Mouse (Mus musculus) stomach, embryonic 15.5 days (tissue): ENCODE measurements around the gene Usf1. TPM values are rescaled to one million over a fixed set of nuclear protein-coding genes. Genes with fewer than 3 reads are reported as not detected.

Experiments used
- ATAC-seq: fragments of 200-750 bp; cut with Nextera tagmentation; 2 replicates; pipeline ENCODE4 v1.8.0; 2017; ENCODE audit warnings: low read depth, moderate number of reproducible peaks, moderate TSS enrichment; ENCODE audit not compliant: insufficient read depth, low FRiP score
- H3K27ac ChIP-seq: fragments of 300-500 bp; sonication (generic); 2 replicates; pipeline ENCODE4 v1.5.1; 2015; ENCODE audit warnings: mild to moderate bottlenecking, inconsistent platforms
- H3K27me3 ChIP-seq: fragments of 300-500 bp; sonication (generic); replicated peaks from 2 replicates; pipeline ENCODE4 v1.6.1; 2015; ENCODE audit warnings: inconsistent platforms
- H3K36me3 ChIP-seq: fragments of 300-500 bp; sonication (generic); 2 replicates; pipeline ENCODE4 v1.6.1; 2015; ENCODE audit warnings: inconsistent platforms
- H3K4me1 ChIP-seq: fragments of 300-500 bp; sonication (generic); 2 replicates; pipeline ENCODE4 v1.6.1; 2015; ENCODE audit warnings: inconsistent platforms
- H3K4me2 ChIP-seq: fragments of 300-500 bp; sonication (generic); 2 replicates; pipeline ENCODE4 v1.6.1; 2015; ENCODE audit warnings: mild to moderate bottlenecking, inconsistent platforms
- H3K4me3 ChIP-seq: fragments of 300-500 bp; sonication (generic); replicated peaks from 2 replicates; pipeline ENCODE4 v1.5.1; 2015; ENCODE audit warnings: inconsistent platforms
- H3K9ac ChIP-seq: fragments of 300-500 bp; sonication (generic); 2 replicates; pipeline ENCODE4 v1.6.1; 2015; ENCODE audit warnings: inconsistent platforms
- H3K9me3 ChIP-seq: fragments of 300-500 bp; sonication (generic); 2 replicates; pipeline ENCODE4 v1.6.1; 2016; ENCODE audit warnings: inconsistent platforms
- WGBS: fragments of 180-500 bp; shearing (Covaris S2); methylation state at CpG from one replicate; pipeline ENCODE4 v1.1.7; 2015; 5-methylcytosine and 5-hydroxymethylcytosine counted together
- polyA plus RNA-seq: library from polyadenylated mRNA; unstranded; fragments of >200 nt; fragmentation: Nextera tagmentation; extraction: Ambion mirVana; gene quantifications from 2 replicates; pipeline ENCODE4 v1.2.1, GENCODE M21; 2015

Usf1 gene
- polyA plus RNA-seq, 1 experiment from 2014 or later, result 63.3 TPM

DNA sequence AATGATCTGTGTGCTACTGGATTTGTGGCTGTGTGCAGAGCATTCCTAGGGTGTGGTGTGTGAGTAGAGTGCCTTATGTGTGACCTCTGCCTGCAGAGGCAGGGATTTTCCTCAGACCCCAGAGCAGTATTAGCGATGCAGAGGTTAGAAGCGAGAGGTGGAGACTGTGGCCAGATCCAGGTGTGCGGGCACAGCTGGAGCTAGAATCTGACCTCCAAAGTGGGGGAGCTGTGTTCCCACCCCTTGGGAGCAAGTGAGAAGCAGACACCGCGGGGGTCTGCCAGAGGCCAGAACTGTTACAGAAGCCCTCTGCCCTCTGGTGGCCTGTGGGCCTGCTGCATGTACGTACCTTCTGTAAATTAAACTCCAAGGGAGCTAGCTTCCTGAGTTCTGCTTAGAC, 24.0 kb upstream of the Usf1 start:
- Histone ChIP-seq H3K4me2 (no peak overlapping the region), H3K4me3 (no peak overlapping the region), H3K9ac (no peak overlapping the region), H3K27me3 (no peaks in the 10 kb centered on the region), H3K27ac (no peak overlapping the region), H3K36me3 (no peaks in the 10 kb centered on the region), H3K9me3 (no peaks in the 10 kb centered on the region), H3K4me1 (peaks cover 4% of the 10 kb centered on the region; the same call in 1 of the 2 replicates)
- 28% methylated on average over 6 of the region's 6 CpGs for WGBS
- ATAC-seq, result no peak

DNA sequence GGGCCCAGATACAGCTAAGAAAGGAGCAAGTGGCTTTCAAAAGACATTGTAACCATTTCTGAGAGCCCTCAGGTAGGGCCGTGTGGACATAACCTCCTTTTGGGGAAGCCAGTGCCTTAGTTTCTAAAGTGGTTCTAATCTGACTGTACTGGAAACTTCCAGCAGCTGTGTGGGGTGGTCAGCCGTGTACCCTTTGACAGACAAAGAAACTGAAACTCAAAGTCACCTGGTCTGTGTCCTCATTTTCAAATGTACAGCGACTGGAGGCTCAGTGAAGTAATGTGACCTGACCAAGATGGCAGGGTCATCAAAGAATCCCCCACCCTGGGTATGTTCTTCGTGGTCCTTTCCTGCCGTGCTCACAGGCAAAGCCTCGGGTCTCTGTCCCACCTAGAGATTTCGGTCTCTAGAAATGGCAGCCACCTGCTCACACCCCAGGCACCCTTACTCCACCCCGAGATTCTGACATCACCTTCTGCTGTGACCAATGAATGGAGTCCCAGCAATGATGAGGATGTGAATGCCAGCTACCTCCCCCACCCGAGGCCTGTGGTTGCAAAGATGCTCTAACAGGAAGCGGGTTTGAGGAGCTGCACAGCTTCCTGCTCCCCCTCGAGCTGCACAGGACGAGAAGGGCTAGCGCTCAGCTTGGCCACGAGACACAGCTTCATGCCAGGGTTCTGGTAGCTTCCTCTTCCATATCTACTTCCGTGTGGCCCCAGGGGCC, 22.6 kb upstream of the Usf1 start, which contains the start of gene Arhgap30:
Gene Arhgap30 (plus strand): TSS at position 579 of the 727 bp plus-strand sequence.
- Histone ChIP-seq H3K27me3 (no peaks in the 10 kb centered on the region), H3K27ac (peak within 1 kb of the TSS; percentile 40; the same call in 1 of the 2 replicates), H3K36me3 (no peaks in the 10 kb centered on the region), H3K9ac (no peak within 1 kb of the TSS), H3K4me2 (no peak within 1 kb of the TSS), H3K9me3 (no peaks in the 10 kb centered on the region), H3K4me1 (0 out of 2 replicates have a peak, but pooled peaks cover 4% of the 10 kb centered on the region), H3K4me3 (peak within 1 kb of the TSS; percentile 13; the same call in 1 of the 2 replicates)
- 76% methylated on average over 15 of the region's 15 CpGs for WGBS
- peak; percentile 19; the same call in 1 of the 2 replicates for ATAC-seq

DNA sequence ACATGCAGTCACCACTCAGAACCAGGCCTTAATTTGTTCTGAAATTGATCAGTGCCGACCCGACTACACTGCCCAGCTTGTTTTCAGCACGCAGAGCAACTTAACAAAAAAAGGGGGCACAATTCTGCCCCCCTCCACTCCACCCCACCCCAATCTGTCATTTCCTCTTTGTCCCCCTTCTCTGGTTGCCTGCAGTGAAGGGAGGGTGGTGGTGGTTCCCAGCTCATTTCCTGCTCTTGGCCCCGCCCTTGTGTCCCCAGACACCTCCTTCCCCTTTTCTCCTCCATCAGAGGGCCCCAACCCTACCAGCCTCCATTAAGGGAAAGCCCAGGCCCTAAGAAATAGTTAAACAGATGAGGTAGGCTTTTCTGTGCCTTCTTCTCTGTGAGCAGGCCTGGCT, 21.0 kb upstream of the Usf1 start:
- Histone ChIP-seq H3K9ac (no peak overlapping the region), H3K4me1 (0 out of 2 replicates have a peak, but pooled peaks cover 4% of the 10 kb centered on the region), H3K9me3 (no peaks in the 10 kb centered on the region), H3K27me3 (no peaks in the 10 kb centered on the region), H3K4me2 (no peak overlapping the region), H3K36me3 (no peaks in the 10 kb centered on the region), H3K4me3 (no peak overlapping the region), H3K27ac (no peak overlapping the region; the same call in 1 of the 2 replicates)
- WGBS, result 58% methylated on average over 4 of the region's 4 CpGs
- 0 out of 2 replicates have a peak, but pooled peaks have one; percentile 14 for ATAC-seq

DNA sequence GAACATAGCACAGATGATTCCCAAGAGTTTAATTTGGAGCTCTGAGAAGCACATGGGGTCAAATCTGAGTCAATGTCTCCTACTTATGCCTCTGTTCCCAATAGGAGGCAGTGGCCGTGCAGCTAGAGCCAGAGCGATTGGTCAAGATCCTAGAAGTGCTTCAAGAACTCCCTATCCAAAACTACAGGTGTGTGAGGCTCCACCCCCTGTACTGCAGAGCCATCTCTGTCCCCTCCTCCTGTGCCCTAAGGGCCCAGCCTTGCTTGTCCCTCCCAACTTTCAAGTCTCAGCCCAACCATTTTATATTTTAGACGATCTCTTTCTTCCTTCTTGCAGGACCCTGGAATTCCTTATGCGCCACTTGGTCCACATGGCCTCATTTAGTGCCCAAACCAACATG, 9.3 kb upstream of the Usf1 start:
- Histone ChIP-seq H3K36me3 (no peaks in the 10 kb centered on the region), H3K9me3 (no peaks in the 10 kb centered on the region), H3K27me3 (no peaks in the 10 kb centered on the region), H3K4me3 (no peak overlapping the region), H3K4me2 (no peak overlapping the region), H3K9ac (no peak overlapping the region), H3K4me1 (no peaks in the 10 kb centered on the region), H3K27ac (no peak overlapping the region)
- WGBS, result 83% methylated on average over 4 of the region's 4 CpGs
- ATAC-seq, result no peak

DNA sequence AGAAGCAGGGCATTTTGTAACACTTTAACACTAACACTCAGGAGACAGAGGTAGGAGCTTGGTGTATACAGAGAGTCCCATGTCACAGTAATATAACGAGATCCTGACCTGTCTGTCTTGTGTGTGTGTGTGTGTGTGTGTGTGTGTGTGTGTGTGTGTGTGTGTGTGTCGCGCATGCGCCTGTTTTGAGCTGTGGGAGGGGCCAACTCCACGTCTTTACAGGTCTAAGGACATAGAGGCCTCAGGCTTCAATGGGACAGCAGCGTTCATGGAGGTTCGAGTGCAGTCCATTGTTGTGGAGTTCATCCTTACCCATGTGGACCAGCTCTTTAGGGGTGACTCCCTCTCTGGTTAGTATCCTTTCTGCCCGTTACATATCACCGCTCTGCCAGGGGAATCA, 8.1 kb upstream of the Usf1 start:
- Histone ChIP-seq H3K4me3 (no peak overlapping the region), H3K9me3 (no peaks in the 10 kb centered on the region), H3K9ac (no peak overlapping the region), H3K27ac (no peak overlapping the region), H3K4me1 (no peaks in the 10 kb centered on the region), H3K4me2 (no peak overlapping the region), H3K36me3 (no peaks in the 10 kb centered on the region), H3K27me3 (0 out of 2 replicates have a peak, but pooled peaks cover 5% of the 10 kb centered on the region)
- ATAC-seq, result no peak
- WGBS, result 81% methylated on average over 9 of the region's 9 CpGs

DNA sequence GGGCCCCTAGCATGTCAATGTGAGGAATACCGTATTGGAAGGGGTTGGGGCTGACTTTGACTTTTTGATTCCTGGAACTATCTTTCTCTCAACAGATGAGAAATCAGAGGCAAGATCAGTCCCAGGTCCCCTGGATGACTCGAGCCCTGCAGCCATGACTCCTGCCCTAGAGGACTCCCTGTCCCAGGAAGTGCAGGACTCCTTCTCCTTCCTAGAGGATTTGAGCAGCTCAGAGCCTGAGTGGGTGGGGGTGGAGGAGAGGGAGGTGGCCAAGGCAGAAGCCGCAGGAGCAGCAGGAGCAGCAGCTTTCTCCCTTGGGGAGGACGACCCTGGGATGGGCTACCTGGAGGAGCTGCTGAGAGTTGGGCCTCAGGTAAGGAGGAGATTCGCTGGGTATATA, 3.9 kb upstream of the Usf1 start:
- 0 out of 2 replicates have a peak, but pooled peaks cover 5% of the 10 kb centered on the region for H3K27me3 ChIP-seq
- WGBS, result 78% methylated on average over 5 of the region's 5 CpGs
- no peak overlapping the region for H3K4me3 ChIP-seq
- no peak overlapping the region for H3K27ac ChIP-seq
- H3K36me3 ChIP-seq, result no peaks in the 10 kb centered on the region
- ATAC-seq, result no peak
- H3K9me3 ChIP-seq, result no peaks in the 10 kb centered on the region
- H3K4me1 ChIP-seq, result no peaks in the 10 kb centered on the region
- H3K9ac ChIP-seq, result no peak overlapping the region
- no peak overlapping the region for H3K4me2 ChIP-seq

DNA sequence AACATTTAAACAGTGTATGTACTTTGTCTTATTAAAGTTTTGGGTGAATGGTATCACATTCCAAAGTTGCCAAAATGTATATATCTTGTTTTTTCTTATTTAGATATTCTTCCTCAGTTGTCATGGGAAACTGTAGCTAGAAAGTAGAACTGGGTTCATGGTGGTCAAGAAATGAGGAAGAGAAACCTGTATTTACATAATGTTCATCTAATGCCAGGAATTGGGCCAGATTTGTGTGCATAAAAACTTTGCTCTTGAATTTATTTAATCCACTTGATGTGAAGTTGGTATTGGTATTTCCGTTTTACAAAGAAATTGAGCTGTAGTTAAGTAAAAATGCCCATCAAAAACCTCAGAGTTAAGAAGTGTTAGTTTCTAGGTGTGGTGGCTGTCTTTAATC, 882 bp upstream of the Usf1 start:
- H3K4me2 ChIP-seq, result no peak overlapping the region
- no peak for ATAC-seq

DNA sequence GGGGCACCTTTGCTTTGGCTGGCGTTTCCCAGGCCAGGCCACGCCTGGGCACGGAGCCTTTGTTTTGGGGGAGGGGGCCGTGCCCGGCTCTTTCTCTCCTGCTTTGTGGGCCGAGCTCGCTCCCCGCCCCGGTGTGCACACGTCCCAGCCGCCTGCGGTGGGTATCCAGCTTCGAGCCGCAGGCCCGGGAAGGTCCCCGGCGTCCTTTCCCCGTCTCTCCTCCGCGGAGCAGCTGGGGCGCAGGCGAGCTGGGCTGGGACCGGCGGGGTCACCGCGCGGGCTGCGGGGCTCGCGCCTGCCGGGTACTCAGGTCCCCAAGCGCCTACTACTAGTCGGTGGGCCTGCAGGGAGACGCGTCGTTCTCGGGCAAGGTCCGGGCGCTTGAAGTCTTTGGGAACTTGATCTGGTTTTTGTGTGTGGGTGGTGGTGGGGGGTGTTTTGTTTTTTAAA, 404 bp downstream of the Usf1 start:
- peak overlapping the region; percentile 85 for H3K9ac ChIP-seq
- peaks cover 10% of the 10 kb centered on the region for H3K36me3 ChIP-seq
- H3K27ac ChIP-seq, result peak overlapping the region; percentile 94
- H3K4me2 ChIP-seq, result peak overlapping the region; percentile 55
- H3K27me3 ChIP-seq, result 0 out of 2 replicates have a peak, but pooled peaks cover 5% of the 10 kb centered on the region
- H3K4me3 ChIP-seq, result peak overlapping the region; percentile 97
- peak; percentile 61 for ATAC-seq
- peaks cover 10% of the 10 kb centered on the region; the same call in 1 of the 2 replicates for H3K4me1 ChIP-seq
- H3K9me3 ChIP-seq, result no peaks in the 10 kb centered on the region
- 0% methylated on average over 34 of the region's 39 CpGs for WGBS

More for the DNA sequence above, 882 bp upstream of the Usf1 start:
- Histone ChIP-seq H3K36me3 (0 out of 2 replicates have a peak, but pooled peaks cover 1% of the 10 kb centered on the region), H3K9me3 (no peaks in the 10 kb centered on the region), H3K4me1 (peaks cover 10% of the 10 kb centered on the region; the same call in 1 of the 2 replicates), H3K27me3 (0 out of 2 replicates have a peak, but pooled peaks cover 5% of the 10 kb centered on the region), H3K9ac (no peak overlapping the region), H3K4me3 (no peak overlapping the region), H3K27ac (no peak overlapping the region)
- 77% methylated on average over 1 of the region's 1 CpGs for WGBS

DNA sequence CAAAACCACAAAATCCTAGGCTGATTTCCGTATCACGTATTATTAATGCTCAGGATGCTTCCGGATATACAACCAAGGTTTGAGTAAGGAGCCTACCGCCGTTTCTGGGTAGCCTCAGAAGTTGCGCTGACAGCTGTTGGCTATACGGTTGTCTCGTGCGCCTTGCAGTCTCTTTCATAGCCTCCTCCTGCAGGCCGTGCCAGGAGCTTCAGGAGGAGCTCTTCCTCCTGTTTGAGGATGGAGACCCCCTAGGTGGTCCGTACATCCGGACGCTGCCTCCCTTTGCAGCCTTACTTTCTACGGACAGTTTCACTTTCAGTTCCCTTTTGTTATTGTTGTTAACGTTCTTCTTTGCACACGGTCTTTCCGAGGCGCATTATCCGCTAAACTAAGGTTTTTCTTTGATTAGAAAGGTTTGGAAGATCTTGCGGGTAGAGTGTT, 908 bp downstream of the Usf1 start:
- peak overlapping the region; percentile 94 for H3K27ac ChIP-seq
- 0 out of 2 replicates have a peak, but pooled peaks cover 5% of the 10 kb centered on the region for H3K27me3 ChIP-seq
- peak overlapping the region; percentile 55 for H3K4me2 ChIP-seq
- peaks cover 10% of the 10 kb centered on the region; the same call in 1 of the 2 replicates for H3K4me1 ChIP-seq
- peak overlapping the region; percentile 97 for H3K4me3 ChIP-seq
- no peak for ATAC-seq
- peak overlapping the region; percentile 85 for H3K9ac ChIP-seq
- H3K9me3 ChIP-seq, result no peaks in the 10 kb centered on the region
- peaks cover 15% of the 10 kb centered on the region for H3K36me3 ChIP-seq
- under 1% methylated on average over 20 of the region's 20 CpGs for WGBS

DNA sequence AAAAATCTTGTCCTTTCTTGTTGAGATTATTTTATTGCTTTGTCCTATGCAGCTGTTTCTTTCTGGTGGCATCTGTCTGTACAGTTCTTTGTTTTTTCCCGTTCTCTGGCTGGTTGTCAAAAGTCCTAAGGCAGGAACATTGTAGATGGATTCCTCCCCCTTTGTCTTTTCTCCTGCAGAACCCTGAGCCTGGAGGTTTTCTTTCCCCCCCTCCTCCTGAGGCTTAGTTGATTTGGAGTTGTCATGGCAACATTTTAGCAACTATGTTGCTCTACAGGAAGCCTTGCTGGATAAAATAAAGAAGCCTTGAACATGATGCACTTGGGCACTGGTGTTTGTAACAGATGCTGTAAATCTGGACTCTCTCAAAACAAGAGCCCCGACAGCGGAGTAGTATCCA, 1.3 kb downstream of the Usf1 start:
- Histone ChIP-seq H3K4me1 (peaks cover 10% of the 10 kb centered on the region; the same call in 1 of the 2 replicates), H3K27ac (peak overlapping the region; percentile 94), H3K4me2 (peak overlapping the region; percentile 55), H3K9me3 (no peaks in the 10 kb centered on the region), H3K4me3 (peak overlapping the region; percentile 97), H3K27me3 (0 out of 2 replicates have a peak, but pooled peaks cover 5% of the 10 kb centered on the region), H3K9ac (peak overlapping the region; percentile 85; the same call in 1 of the 2 replicates), H3K36me3 (peaks cover 20% of the 10 kb centered on the region)
- WGBS, result 34% methylated on average over 3 of the region's 3 CpGs
- ATAC-seq, result no peak

DNA sequence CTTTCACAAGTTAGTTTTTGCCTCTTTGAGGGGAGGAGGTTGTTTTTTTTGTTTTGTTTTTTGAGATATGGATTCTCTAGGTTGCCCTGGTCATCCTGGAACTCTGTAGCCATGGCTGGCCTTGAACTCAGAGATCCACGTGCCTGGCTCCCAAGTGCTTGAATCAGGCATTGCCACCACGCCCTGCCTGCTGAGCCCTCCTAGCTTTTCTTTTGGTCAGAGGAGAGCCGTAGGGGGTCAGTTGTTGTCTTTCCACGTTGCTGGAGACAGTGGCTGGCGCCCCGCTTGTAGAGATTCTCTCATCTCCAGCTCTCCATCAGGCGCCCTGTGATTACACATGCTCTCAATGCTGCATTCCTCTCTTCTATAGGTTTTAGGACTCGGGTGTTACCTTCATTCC, 2.5 kb downstream of the Usf1 start:
- 78% methylated on average over 8 of the region's 8 CpGs for WGBS
- Histone ChIP-seq H3K27me3 (no peaks in the 10 kb centered on the region), H3K36me3 (peaks cover 26% of the 10 kb centered on the region), H3K4me3 (no peak overlapping the region), H3K9me3 (no peaks in the 10 kb centered on the region), H3K27ac (no peak overlapping the region), H3K4me1 (peaks cover 10% of the 10 kb centered on the region; the same call in 1 of the 2 replicates), H3K4me2 (no peak overlapping the region), H3K9ac (no peak overlapping the region)
- ATAC-seq, result no peak

DNA sequence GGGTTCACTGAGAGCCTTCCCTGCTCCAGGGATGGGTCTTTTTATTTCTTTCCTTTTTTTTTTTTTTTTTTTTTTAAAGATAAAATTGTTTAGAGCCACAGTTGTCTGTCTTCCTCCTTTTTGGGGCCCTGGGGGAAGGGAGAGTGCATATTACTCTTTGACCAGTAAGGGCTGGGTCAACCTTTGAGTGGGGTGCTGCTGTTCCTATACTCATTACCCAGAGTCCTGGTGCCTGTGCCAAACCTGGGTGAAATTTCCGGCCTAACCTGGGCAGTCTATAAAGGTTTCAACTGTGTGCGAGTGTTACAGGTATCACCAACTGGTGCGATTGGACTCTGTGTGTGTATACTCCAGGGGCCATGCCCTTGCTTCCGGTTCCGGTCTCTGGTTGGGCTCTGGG, 7.5 kb downstream of the Usf1 start, which contains the start of gene Tstd1:
Gene Tstd1 (plus strand): TSS at position 213 of the 400 bp plus-strand sequence.
- peaks cover 31% of the 10 kb centered on the region for H3K36me3 ChIP-seq
- 77% methylated on average over 5 of the region's 5 CpGs for WGBS
- H3K27ac ChIP-seq, result peak within 1 kb of the TSS; percentile 41; the same call in 1 of the 2 replicates
- ATAC-seq, result no peak
- no peak within 1 kb of the TSS for H3K4me3 ChIP-seq
- H3K9me3 ChIP-seq, result no peaks in the 10 kb centered on the region
- H3K27me3 ChIP-seq, result no peaks in the 10 kb centered on the region
- no peak within 1 kb of the TSS for H3K4me2 ChIP-seq
- H3K4me1 ChIP-seq, result no peaks in the 10 kb centered on the region; the same call in 1 of the 2 replicates
- no peak within 1 kb of the TSS for H3K9ac ChIP-seq
